Mouse (Mus musculus) cerebellum, adult (tissue): Measurements from ENCODE around the gene Prmt9.

Experiments
- ATAC-seq: cut with Nextera tagmentation; 2 replicates; pipeline ENCODE4 v1.9.2; 2017; ENCODE audit warnings: mild to moderate bottlenecking, moderate library complexity, mixed read lengths; ENCODE audit not compliant: insufficient number of reproducible peaks, low FRiP score, low TSS enrichment

The Prmt9 gene

DNA sequence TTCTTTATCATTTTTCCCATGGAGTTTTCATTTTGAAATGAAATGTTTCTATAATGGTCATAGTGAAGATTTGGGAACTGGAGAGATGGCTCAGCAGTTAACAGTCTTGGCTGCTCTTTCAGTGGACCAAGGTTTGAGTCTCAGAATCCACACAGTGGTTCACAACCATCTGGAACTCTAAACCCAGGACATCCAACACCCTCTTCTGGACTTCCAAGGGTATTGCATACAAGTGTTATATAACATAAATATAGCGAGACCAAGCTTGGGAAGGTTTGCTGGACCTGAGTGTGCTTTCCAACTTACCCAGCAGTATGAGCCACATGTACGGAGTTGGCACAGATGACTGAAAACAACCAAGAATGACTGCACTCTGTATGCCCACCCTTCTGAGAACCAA is 24.3 kb upstream of the Prmt9 start:
- ATAC-seq, result no peak

DNA sequence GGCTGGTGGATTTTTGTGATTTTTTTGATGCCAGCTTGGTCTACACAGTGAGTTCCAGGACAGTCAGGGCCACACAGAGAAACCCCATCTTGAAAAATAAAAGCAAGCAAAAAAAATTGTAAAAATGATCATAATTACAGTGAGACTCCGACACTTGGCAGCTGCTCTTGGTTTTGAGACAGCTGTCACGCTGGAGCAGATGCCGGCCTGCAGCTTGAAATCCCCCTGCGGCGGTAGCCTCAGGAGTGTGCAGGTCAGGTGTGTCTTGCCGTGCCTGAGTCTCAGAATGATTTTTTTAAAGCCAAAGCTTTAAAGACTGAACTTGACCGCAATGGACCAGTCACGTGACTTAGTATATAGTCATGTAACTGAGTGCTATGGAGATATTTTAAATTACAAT is 23.1 kb upstream of the Prmt9 start:
- no peak for ATAC-seq

DNA sequence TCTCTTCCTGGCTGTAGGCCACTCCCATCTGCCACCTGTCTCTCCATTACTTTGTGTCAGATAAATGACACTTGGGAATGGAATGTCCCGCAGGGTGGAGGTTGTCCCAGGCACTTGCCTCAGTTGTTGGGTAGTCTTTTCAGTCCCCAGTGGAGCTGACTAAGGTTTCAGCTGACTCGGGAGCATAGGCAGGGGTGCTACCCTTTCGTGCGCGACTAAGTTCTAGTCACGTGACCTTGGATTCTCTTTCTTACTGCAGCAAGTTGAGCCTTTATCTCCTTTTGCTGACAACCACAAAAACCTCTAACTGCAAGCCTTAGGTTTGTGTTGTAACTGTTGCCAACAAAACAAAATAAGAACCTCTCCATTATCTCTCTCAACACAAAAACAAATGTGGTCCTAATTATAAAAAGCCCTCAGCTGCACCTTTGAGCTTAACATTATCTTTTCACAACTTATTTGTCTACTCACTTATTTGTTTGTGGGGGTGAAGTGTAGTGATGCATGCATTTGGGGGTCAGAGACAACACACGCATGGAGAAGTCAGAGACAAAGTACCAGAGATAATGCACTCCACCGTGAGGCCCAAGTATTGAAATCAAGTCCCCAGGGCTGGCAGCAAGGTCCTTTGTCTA is 14.7 kb upstream of the Prmt9 start:
- no peak for ATAC-seq

GRCm38 (mm10) chr8:77535026-77535595 is 14.1 kb upstream of the Prmt9 start:
- peak; percentile 96 for ATAC-seq

DNA sequence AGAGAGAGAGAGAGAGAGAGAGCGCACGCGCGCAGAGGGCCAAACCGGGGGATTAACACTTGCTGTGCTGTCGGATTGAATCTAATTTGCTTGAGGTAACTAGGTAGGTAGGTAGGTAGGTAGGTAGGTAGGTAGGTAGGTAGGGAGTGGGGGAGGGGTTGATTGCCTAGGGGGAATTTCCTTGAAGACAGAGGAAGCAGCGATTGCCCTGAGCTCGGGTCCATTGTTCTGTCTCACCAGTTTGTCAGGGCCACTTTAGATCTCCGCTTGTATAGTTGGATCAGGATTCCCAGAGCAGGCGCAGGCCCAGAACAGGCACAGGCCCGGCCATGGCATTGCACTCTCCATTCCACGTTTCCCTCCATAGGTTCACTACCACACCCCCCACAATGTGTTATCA is 12.4 kb upstream of the Prmt9 start:
- ATAC-seq, result no peak

- no peak for ATAC-seq
Measured at GRCm38 (mm10) chr8:77538256-77538655, 10.9 kb upstream of the Prmt9 start.

GRCm38 (mm10) chr8:77543152-77543777 is 5.9 kb upstream of the Prmt9 start:
- ATAC-seq, result no peak

GRCm38 (mm10) chr8:77544428-77544827 is 4.8 kb upstream of the Prmt9 start:
- ATAC-seq, result no peak

- ATAC-seq, result no peak
Measured at GRCm38 (mm10) chr8:77545616-77546015, 3.6 kb upstream of the Prmt9 start.

DNA sequence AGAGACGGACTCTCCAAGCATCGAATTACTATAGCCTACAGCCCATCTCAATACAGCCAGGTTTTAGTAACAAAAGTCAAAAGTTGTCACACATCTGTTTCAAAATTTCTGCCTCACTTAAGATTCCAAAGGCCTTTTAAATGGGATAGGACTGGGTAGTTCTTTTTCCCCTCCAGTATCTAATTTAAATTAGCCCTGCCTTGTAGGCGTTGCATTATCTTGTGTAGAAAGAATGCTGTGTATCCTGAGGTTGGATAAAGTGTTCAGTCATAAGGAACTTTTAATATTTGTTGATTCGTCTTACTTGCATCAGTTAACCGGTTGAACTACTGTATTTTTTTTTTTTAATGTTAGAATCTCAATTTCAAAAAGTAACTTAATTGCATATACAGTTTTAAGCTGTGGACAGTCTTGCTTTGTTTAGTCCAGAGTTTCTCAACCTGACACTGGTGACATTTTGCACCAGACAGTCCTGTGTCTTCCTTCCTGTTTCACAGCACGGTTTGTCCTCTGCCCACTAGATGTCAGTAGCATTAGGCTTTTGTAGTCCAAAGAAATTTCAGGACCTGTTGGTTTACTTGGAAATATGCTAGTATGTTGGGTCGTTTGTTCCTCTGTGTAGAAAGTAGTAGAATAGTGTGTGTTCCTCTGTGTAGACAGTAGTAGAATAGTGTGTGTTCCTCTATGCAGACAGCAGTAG is 834 bp downstream of the Prmt9 start:
- no peak for ATAC-seq

DNA sequence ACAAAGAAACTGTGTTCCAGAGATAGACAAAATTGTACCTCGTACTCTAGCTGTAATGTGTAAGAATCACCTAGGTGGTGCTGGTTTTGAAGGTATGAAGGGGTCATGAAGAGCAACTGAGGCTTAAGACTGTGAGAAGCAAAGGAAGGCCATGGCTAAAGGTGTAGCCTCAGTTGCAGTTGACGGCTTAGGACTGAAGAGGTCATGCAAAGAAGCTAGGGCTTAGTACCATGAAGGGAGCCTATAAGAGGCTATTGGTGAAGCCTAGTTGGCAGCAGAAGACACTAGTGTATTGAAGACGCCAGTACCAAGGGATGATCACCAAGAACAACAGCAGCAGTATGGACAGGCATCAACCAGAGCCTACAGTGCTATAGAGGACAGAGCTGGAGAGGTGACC is 3.3 kb downstream of the Prmt9 start:
- ATAC-seq, result no peak

GRCm38 (mm10) chr8:77561441-77561840 is 12.2 kb downstream of the Prmt9 start:
- ATAC-seq, result no peak

GRCm38 (mm10) chr8:77574229-77574628 is 25.0 kb downstream of the Prmt9 start:
- no peak for ATAC-seq

DNA sequence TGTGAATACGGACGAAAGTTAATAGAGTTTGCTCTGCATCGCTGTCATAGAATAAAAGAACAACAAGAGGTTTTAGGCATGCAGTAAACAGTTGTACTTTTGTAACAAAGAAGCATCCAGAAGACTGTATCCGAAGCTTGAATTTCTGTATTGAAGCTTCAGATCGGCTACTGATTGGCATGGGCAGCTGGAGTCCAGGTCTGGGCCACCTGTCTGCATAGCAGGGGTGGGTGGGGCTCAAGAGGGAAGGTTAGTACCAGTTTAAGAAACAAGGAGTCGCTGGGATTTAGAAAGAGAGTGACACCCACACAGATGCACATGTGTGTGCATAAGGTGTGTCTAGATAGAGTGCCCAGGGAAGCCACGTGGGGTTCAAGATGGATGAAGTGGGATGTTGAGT is 28.5 kb downstream of the Prmt9 start:
- no peak for ATAC-seq

DNA sequence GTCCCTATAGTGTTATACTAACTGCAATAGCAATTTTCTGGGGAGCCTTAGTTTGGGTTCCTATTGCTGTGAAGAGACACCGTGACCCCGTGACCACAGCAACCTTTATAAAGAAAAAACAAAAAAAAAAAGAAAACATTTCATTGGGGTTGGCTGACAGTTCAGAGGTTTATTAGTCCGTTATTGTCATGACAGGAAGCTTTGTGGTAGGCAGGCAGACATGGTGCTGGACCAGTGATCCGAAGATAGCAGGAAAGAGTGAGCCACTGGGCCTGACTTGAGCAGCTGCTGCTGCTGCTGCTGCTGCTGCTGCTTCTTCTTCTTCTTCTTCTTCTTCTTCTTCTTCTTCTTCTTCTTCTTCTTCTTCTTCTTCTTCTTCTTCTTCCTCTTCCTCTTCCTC is 35.0 kb downstream of the Prmt9 start:
- no peak for ATAC-seq

DNA sequence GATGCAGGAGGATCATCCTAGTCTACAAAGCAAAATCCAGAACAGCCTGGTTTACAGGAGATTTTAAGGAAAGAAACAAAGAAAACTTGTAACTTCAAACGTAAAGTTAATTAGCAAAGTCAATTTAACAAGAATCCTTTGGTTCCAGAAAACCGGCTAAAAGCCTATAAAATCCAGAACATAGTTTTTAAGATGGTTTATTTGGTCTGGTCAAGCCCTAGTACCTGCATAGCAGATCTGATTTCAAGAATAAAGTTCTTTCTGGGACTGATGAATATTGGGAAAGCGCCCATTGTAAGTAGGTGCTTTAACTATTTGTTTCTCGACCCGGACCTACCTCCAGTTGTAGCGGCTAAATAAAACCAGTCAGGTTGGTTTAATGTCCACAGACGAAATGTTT is 60.4 kb downstream of the Prmt9 start:
- no peak for ATAC-seq

- peak; percentile 99 for ATAC-seq
Measured at GRCm38 (mm10) chr8:77610374-77610969, 61.3 kb downstream of the Prmt9 start, which contains the start of gene Tmem184c. TSS of gene Tmem184c (minus strand) at chr8:77610698.

GRCm38 (mm10) chr8:77617916-77618315 is 68.7 kb downstream of the Prmt9 start:
- 0 out of 2 replicates have a peak, but pooled peaks have one; percentile 37 for ATAC-seq

DNA sequence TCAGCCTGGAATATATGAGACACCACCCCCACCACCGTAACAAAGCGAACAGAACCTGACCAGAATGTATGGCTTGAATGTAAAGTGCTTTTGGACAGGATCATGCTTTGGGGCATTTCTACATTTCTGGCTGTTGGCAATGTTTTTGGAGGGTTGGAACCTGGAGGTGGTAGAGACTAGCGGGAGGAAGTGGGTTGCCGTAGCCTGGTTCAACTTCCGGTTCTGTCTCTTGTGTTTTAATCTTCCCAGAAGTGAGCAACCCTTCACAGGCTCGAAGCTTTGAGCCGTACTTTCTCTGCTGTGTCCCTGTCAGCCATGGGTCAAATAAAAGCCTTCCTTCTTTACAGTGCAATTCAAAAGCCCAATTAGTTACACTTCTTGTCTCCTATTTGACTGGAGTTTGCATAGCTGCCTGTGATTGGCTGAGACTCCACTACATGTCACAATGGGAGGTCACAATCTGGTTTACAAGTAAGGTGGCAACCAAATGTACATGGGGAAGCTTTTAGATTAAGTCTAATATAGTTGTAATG is 74.5 kb downstream of the Prmt9 start:
- ATAC-seq, result no peak

DNA sequence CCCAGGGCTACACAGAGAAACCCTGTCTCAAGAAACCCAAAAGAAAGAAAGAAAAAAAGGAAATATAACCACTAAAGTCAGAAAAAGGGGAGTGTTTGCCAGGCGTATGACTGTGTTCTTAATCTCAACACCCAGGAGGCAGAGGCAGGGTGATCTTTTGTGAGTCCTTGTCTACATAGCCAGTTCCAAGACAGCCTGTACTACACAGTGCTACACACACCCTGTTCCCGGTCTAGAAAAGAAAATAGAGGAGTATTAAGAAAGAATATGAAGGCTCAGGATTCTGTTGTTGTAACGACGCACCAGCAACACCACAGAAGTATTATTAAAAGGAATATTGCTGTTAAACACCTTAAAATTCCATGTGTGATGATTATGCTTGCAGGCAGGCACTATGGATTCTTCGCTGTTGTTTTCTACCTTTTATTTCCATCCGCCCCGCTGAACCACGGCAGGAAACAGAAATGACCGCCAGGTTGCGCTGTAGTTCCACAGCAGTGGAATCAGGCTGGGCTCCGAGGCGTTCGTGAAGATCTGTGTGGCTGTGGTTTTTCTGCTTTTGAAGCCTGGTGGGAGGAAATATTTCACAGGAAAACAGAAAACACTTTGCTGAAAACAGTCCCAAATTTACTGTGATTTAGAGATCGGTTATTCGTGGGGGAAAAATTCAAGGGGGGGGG is 80.8 kb downstream of the Prmt9 start:
- ATAC-seq, result peak; percentile 88
